22 mouse cellular contexts compared by ENCODE assay signal in genomic region chr2:5087667-5088066, GRCm38 (mm10).
"Had no signal": no experiment of that assay in that cellular context is flagged by ENCODE, and none has a peak within 500 bp of the region (broad histone marks: within the 10 kb centered on the region; RNA-seq: fewer than 3 reads in every experiment).

No protein-coding gene starts in this region.

- H3K9me3 ChIP-seq: limb, embryonic 12.5 days; limb, embryonic 15.5 days; lung, embryonic 15.5 days; midbrain, embryonic 12.5 days; midbrain, embryonic 15.5 days; neural tube, embryonic 12.5 days; neural tube, embryonic 15.5 days; stomach, embryonic 15.5 days had no signal

- H3K27ac ChIP-seq: limb, embryonic 12.5 days; limb, embryonic 15.5 days; liver, embryonic 14.5 days; lung, embryonic 15.5 days; midbrain, embryonic 12.5 days; midbrain, embryonic 15.5 days; neural tube, embryonic 12.5 days; neural tube, embryonic 15.5 days; stomach, embryonic 15.5 days had no signal

- H3K36me3 ChIP-seq: limb, embryonic 12.5 days; limb, embryonic 15.5 days; lung, embryonic 15.5 days; midbrain, embryonic 12.5 days; midbrain, embryonic 15.5 days; neural tube, embryonic 12.5 days; neural tube, embryonic 15.5 days; stomach, embryonic 15.5 days had no signal

- H3K4me1 ChIP-seq: limb, embryonic 12.5 days; limb, embryonic 15.5 days; lung, embryonic 15.5 days; midbrain, embryonic 12.5 days; midbrain, embryonic 15.5 days; neural tube, embryonic 12.5 days; neural tube, embryonic 15.5 days; stomach, embryonic 15.5 days had no signal

- H3K27me3 ChIP-seq: limb, embryonic 12.5 days; limb, embryonic 15.5 days; lung, embryonic 15.5 days; midbrain, embryonic 12.5 days; midbrain, embryonic 15.5 days; neural tube, embryonic 12.5 days; neural tube, embryonic 15.5 days; stomach, embryonic 15.5 days had no signal

- ATAC-seq: midbrain, embryonic 15.5 days had no signal

- H3K9ac ChIP-seq: limb, embryonic 12.5 days; limb, embryonic 15.5 days; liver, embryonic 14.5 days; lung, embryonic 15.5 days; midbrain, embryonic 12.5 days; midbrain, embryonic 15.5 days; neural tube, embryonic 12.5 days; neural tube, embryonic 15.5 days; stomach, embryonic 15.5 days had no signal

- H3K4me3 ChIP-seq: limb, embryonic 12.5 days; limb, embryonic 15.5 days; lung, embryonic 15.5 days; megakaryocyte, embryonic 14.5 days; midbrain, embryonic 12.5 days; midbrain, embryonic 15.5 days; neural tube, embryonic 12.5 days; neural tube, embryonic 15.5 days; stomach, embryonic 15.5 days had no signal

- H3K4me2 ChIP-seq: limb, embryonic 12.5 days; limb, embryonic 15.5 days; lung, embryonic 15.5 days; midbrain, embryonic 12.5 days; midbrain, embryonic 15.5 days; neural tube, embryonic 12.5 days; neural tube, embryonic 15.5 days; stomach, embryonic 15.5 days had no signal

- DNase-seq: kidney, adult 18-20 months; kidney, adult 9 months; kidney, postnatal 14 days; kidney, postnatal 4 days; left cerebral cortex, postnatal 4 days; lung, adult 18-20 months; lung, postnatal 10 days; lung, postnatal 36 days; right cerebral cortex, adult 18-20 months; right cerebral cortex, postnatal 14 days; right cerebral cortex, postnatal 4 days; thymus, postnatal 25 days had no signal
